Mouse (Mus musculus) heart, adult 2 months (tissue): ENCODE data around the gene Igfbp1.

Experiments used
- CTCF ChIP-seq: fragments of 200-600 bp; IDR thresholded peaks from 2 replicates; pipeline ENCODE4 v1.8.1; 2022; ENCODE audit warnings: antibody characterized with exemption, mild to moderate bottlenecking, moderate library complexity
- EP300 ChIP-seq: fragments of 200-500 bp; IDR thresholded peaks from 2 replicates; pipeline ENCODE4 v1.6.1; 2011; ENCODE audit warnings: low read depth, low read length, control low read depth; ENCODE audit not compliant: insufficient read depth

DNA sequence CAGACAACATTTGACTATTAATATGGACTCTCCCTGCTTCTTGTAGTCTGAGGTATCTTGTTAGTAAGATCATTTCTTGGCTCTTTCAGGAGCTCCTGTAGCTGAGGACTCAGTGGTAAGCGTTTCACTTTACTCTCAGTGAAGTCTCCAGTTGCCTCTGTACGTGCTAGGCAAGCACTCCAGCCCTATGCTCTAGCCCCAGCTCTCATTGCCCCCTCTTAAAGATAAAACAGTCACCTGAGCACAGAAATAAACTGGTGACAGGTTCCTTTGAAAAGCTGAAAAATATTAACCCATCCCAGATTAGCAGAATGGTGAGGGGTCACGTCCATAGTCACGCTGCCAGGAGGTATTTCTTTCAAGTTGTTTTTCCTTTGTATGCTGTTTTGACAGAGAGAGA is 18.9 kb upstream of the Igfbp1 start:
- TF ChIP-seq CTCF (no peak), EP300 (no peak)
